Mouse (Mus musculus): ENCODE measurements around the gene Gm49337. TPM values are rescaled to one million over a fixed set of nuclear protein-coding genes. Genes with fewer than 3 reads are reported as not detected.

Gm49337 gene
- total and polyA plus RNA-seq, 2 experiments from 2014 or later = not detected

DNA sequence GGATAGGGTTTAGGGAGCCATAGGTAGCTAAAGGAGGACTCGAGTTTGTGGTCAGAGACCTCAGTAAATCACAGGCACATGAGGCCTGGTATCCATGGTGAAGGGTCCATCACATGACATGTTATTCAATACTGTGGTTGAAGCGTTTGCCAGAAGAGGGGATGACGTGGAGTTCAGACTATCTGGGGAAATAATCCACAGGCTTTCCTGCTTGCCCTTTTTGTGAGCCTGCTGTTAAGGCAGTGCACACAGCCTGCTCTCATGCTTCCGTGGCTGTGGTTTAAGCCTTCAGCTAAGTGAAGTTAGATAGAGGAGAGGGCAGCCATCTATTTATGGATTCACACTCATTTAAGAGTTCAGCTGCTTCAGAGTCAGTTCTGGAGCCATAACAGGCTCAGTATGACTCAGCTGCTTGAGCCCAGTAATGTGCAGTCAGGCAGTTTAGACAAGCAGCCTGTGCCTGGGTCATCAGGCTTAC is 127.7 kb downstream of the Gm49337 start:
- Histone ChIP-seq H3K27ac (ENCODE audit: low read depth, low read length) (no peak overlapping the region), H3K36me3 (ENCODE audit: insufficient read depth, low read length) (peaks cover 18% of the 10 kb centered on the region), H3K27me3 (ENCODE audit: insufficient read depth, low read length) (no peaks in the 10 kb centered on the region), H3K4me3 (ENCODE audit: low read depth, low read length) (no peak overlapping the region), H3K4me2 (ENCODE audit: low read depth, low read length, poor library complexity, severe bottlenecking) (no peak overlapping the region), H3K4me1 (ENCODE audit: insufficient read depth, low read length) (no peaks in the 10 kb centered on the region), H3K9me3 (ENCODE audit: low read length) (no peaks in the 10 kb centered on the region), H3K9ac (replicated peaks; ENCODE audit: low read length, poor library complexity, severe bottlenecking) (no peak overlapping the region)
- no peak for TF ChIP-seq CTCF (IDR thresholded peaks at IDR 0.05)
- DNase-seq (ENCODE audit: low spot score) (no peak), ATAC-seq (ENCODE audit: low FRiP score) (no peak)
- 68% methylated on average over 4 of the region's 4 CpGs for WGBS

DNA sequence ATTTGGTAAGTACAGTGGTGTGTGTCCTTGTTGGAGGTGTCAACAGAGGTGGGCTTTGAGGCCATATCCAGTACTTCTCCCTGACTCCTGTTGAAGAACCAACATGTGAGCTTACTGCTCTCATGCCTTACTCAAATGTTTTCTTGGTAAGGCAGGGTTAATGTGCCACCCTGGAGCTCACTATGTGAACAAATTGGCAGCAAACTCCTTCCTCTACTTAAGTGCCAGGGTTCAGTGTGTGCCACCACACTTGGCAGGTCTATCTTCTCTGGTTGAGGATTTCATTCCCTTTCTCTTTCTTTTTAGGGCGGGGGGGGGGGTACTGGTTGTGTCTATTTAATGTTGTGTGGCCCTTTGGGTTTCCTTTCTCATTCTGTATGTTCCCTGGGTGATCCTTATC is 131.4 kb downstream of the Gm49337 start:
- TF ChIP-seq CTCF (IDR thresholded peaks at IDR 0.05) = no peak
- ATAC-seq (ENCODE audit: low FRiP score) = no peak
- H3K9me3 ChIP-seq (ENCODE audit: low read length) = no peaks in the 10 kb centered on the region
- 8% methylated on average over 1 of the region's 1 CpGs for WGBS
- no peak overlapping the region for H3K9ac ChIP-seq (replicated peaks; ENCODE audit: low read length, poor library complexity, severe bottlenecking)
- no peak overlapping the region for H3K4me2 ChIP-seq (ENCODE audit: low read depth, low read length, poor library complexity, severe bottlenecking)
- H3K36me3 ChIP-seq (ENCODE audit: insufficient read depth, low read length) = peaks cover 47% of the 10 kb centered on the region
- H3K4me3 ChIP-seq (ENCODE audit: low read depth, low read length) = no peak overlapping the region
- no peaks in the 10 kb centered on the region for H3K4me1 ChIP-seq (ENCODE audit: insufficient read depth, low read length)
- no peak for DNase-seq (ENCODE audit: low spot score)
- no peak overlapping the region for H3K27ac ChIP-seq (ENCODE audit: low read depth, low read length)
- no peaks in the 10 kb centered on the region for H3K27me3 ChIP-seq (ENCODE audit: insufficient read depth, low read length)

DNA sequence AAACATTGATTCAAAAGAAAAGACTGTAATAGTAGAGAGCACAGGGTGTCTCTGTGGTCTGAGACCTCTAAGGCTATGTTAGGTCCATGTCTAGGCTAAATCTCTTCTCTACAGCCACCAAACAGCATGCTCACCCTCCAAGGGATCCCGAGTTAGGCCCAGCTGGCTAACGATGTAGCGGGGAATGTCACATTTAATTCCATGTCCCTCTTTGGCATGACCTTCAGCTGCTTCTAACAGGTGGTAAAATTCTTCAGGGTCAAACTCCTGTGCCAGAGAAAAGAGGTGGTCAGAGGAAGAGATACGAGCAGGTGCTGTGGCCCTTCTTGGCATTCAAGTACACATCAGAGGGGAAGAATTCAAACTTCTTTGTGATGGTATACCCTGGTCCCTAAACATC is 144.4 kb downstream of the Gm49337 start:
- H3K4me2 ChIP-seq (ENCODE audit: low read depth, low read length, poor library complexity, severe bottlenecking) = no peak overlapping the region
- H3K4me1 ChIP-seq (ENCODE audit: insufficient read depth, low read length) = no peaks in the 10 kb centered on the region
- DNase-seq (ENCODE audit: low spot score) (no peak), ATAC-seq (ENCODE audit: low FRiP score) (no peak)
- H3K9ac ChIP-seq (replicated peaks; ENCODE audit: low read length, poor library complexity, severe bottlenecking) = no peak overlapping the region
- no peak overlapping the region for H3K27ac ChIP-seq (ENCODE audit: low read depth, low read length)
- WGBS = 96% methylated on average over 4 of the region's 4 CpGs
- no peak for TF ChIP-seq CTCF (IDR thresholded peaks at IDR 0.05)
- no peaks in the 10 kb centered on the region for H3K27me3 ChIP-seq (ENCODE audit: insufficient read depth, low read length)
- H3K9me3 ChIP-seq (ENCODE audit: low read length) = no peaks in the 10 kb centered on the region
- peaks cover 65% of the 10 kb centered on the region for H3K36me3 ChIP-seq (ENCODE audit: insufficient read depth, low read length)
- H3K4me3 ChIP-seq (ENCODE audit: low read depth, low read length) = no peak overlapping the region

DNA sequence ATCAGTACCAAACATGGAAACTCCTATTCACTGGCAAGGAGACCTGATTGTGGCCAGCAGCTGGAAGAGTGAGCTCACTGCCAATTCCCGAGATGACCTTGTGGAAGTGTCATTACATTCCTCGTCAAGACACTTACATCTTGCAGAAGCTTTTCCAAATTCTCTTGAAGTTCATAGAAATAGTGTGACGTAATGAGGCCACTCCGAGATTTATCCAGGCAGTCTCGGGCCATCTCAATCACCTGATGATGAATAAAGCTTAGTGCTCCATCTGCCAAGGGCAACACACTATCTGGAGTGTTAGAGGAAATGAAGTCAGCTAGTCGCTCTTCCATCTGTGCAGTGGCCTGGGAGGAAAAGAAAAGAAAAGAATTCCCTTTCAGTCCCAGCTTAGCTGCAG is 148.9 kb downstream of the Gm49337 start:
- H3K27me3 ChIP-seq (ENCODE audit: insufficient read depth, low read length) = no peaks in the 10 kb centered on the region
- H3K9ac ChIP-seq (replicated peaks; ENCODE audit: low read length, poor library complexity, severe bottlenecking) = no peak overlapping the region
- H3K4me2 ChIP-seq (ENCODE audit: low read depth, low read length, poor library complexity, severe bottlenecking) = no peak overlapping the region
- TF ChIP-seq CTCF (IDR thresholded peaks at IDR 0.05) = no peak
- H3K4me3 ChIP-seq (ENCODE audit: low read depth, low read length) = no peak overlapping the region
- DNase-seq (ENCODE audit: low spot score) = no peak
- H3K36me3 ChIP-seq (ENCODE audit: insufficient read depth, low read length) = peaks cover 39% of the 10 kb centered on the region
- H3K9me3 ChIP-seq (ENCODE audit: low read length) = no peaks in the 10 kb centered on the region
- no peak overlapping the region for H3K27ac ChIP-seq (ENCODE audit: low read depth, low read length)
- no peak for ATAC-seq (ENCODE audit: low FRiP score)
- 95% methylated on average over 6 of the region's 6 CpGs for WGBS
- H3K4me1 ChIP-seq (ENCODE audit: insufficient read depth, low read length) = no peaks in the 10 kb centered on the region

DNA sequence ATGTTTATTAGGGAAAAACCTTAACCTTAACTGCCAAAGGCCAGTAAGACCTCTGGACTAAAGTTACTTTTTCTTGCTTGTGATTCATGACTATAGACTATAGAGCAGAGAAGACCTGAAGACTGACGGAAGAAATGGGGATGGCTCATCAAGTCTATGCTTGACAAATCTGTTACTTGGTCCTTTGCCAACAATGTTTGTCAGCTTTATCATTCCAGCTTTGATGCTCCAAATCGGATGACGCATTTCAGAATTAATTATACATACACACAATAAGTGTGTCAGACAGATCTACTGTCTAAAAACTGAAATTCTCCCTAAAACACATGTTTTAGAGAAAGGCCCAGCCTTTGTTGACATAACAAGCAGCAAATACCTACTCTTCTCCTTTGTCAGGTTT is 156.1 kb downstream of the Gm49337 start:
- Histone ChIP-seq H3K4me3 (ENCODE audit: low read depth, low read length) (no peak overlapping the region), H3K4me2 (ENCODE audit: low read depth, low read length, poor library complexity, severe bottlenecking) (no peak overlapping the region), H3K27ac (ENCODE audit: low read depth, low read length) (no peak overlapping the region), H3K36me3 (ENCODE audit: insufficient read depth, low read length) (peaks cover 24% of the 10 kb centered on the region), H3K4me1 (ENCODE audit: insufficient read depth, low read length) (no peaks in the 10 kb centered on the region), H3K9ac (replicated peaks; ENCODE audit: low read length, poor library complexity, severe bottlenecking) (no peak overlapping the region), H3K27me3 (ENCODE audit: insufficient read depth, low read length) (no peaks in the 10 kb centered on the region), H3K9me3 (ENCODE audit: low read length) (no peaks in the 10 kb centered on the region)
- TF ChIP-seq CTCF (IDR thresholded peaks at IDR 0.05) = no peak
- WGBS = 86% methylated on average over 3 of the region's 3 CpGs
- DNase-seq (ENCODE audit: low spot score) = no peak
- ATAC-seq (ENCODE audit: low FRiP score) = no peak

DNA sequence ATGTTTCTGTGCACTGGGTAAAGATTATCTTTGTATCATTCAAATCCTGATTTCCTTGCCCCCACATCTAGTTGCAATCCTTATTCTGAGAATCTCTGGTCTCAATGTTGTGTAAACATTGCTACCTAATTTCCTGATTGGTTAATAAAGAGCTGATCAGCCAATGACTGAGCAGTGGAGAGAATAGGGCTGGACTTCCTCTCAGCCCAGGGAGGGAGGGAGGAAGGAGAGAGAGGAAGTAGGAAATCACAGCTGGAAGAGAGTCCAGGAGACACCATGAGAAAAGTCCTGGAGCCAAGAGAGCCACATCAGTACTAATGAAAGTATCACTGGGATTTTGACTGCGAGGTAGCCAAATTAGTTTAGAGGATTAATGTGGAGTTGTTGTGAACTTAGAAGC is 163.1 kb downstream of the Gm49337 start:
- H3K36me3 ChIP-seq (ENCODE audit: insufficient read depth, low read length) = peaks cover 3% of the 10 kb centered on the region; the same call in 1 of the 2 replicates
- no peaks in the 10 kb centered on the region for H3K4me1 ChIP-seq (ENCODE audit: insufficient read depth, low read length)
- no peak overlapping the region for H3K4me2 ChIP-seq (ENCODE audit: low read depth, low read length, poor library complexity, severe bottlenecking)
- no peak for DNase-seq (ENCODE audit: low spot score)
- WGBS = 90% methylated on average over 1 of the region's 1 CpGs
- H3K27ac ChIP-seq (ENCODE audit: low read depth, low read length) = no peak overlapping the region
- no peak overlapping the region for H3K9ac ChIP-seq (replicated peaks; ENCODE audit: low read length, poor library complexity, severe bottlenecking)
- no peaks in the 10 kb centered on the region for H3K9me3 ChIP-seq (ENCODE audit: low read length)
- no peak for TF ChIP-seq CTCF (IDR thresholded peaks at IDR 0.05)
- no peak overlapping the region for H3K4me3 ChIP-seq (ENCODE audit: low read depth, low read length)
- ATAC-seq (ENCODE audit: low FRiP score) = no peak
- H3K27me3 ChIP-seq (ENCODE audit: insufficient read depth, low read length) = no peaks in the 10 kb centered on the region

All from midbrain, postnatal 0 days (tissue).